In the genomic region with DNA sequence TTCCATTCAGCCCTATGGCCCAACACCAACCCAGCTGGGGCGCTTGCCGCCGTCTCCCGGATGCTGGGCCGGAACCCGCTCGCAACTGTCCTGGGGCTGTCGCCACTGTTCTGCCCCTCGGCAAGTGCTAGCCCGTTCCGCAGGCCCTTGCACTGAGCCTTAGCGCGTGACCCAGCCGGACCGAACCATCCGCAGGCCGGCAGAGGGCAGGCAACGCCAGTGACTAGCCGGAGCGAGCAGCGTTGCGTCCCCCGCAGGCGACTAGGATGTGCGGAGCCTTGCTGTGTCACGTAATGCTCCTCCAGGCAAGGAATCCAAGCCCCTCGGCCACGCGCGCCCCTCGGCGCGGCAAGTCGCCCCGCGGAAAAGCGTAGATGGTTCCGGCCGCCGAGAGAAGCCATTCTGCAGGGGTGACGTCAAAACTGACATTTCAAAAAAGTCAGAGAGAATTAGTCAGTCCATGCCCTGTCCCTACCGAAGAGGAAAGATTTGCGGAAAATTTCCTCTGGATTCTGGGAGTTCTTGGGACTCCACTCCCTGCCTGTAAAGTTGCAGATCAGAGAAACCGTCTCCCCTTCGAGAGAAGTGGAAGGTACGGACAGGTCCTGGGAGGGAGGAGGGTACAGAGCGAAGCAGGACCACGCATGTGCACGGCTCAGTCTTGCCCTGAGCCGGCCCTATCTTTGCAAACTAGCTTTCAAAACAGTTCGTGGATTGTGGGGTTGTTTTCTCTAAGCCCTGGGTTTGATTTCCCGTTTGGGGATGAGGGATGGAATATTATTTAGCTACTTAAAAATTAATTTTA, we compare ENCODE assay signal across 8 mouse cellular contexts. TPM values are rescaled to one million over a fixed set of nuclear protein-coding genes. Genes with fewer than 3 reads are reported as not detected.
DNase-seq lines count a peak whose midpoint lies in the region; ATAC-seq lines count a peak whose summit lies in the region.

Gene Flcn (minus strand): TSS at position 347 of the 805 bp plus-strand sequence.

- peaks cover 55% of the 10 kb centered on the region for H3K36me3 ChIP-seq in megakaryocyte, embryonic 14.5 days (replicated peaks; ENCODE audit: low read length)

- peaks cover 71% of the 10 kb centered on the region for H3K4me1 ChIP-seq in megakaryocyte, embryonic 14.5 days

- H3K9me3 ChIP-seq in megakaryocyte, embryonic 14.5 days, result no peaks in the 10 kb centered on the region

- DNase-seq in ZHBTc4 (ENCODE audit: low read depth, low spot score), result peak; percentile 93
- peak; percentile 74 to 78 for DNase-seq in gastrocnemius, adult 8-10 months (ENCODE audit: low spot score in 2 of 2)
- peak; percentile 83 for DNase-seq in hindlimb bud, embryonic 11.5 days (ENCODE audit: extremely low spot score, low read depth, low spot score)
- DNase-seq in left cerebral cortex, adult 8-10 months (ENCODE audit: low spot score in 2 of 2), result peak; percentile 77 to 83
- peak; percentile 88 to 89 for DNase-seq in right cerebral cortex, postnatal 10 days (ENCODE audit: low spot score in 2 of 2)
- peak; percentile 74 for DNase-seq in urinary bladder, postnatal 25 days (ENCODE audit: low spot score)

- H3K4me3 ChIP-seq in megakaryocyte, embryonic 14.5 days (replicated peaks), result peak within 1 kb of the TSS; percentile 93

- H3K27me3 ChIP-seq in megakaryocyte, embryonic 14.5 days (replicated peaks), result no peaks in the 10 kb centered on the region

- peak; percentile 76 for ATAC-seq in common myeloid progenitor, adult 5-6 weeks (replicated peaks; ENCODE audit: low read depth, poor library complexity, severe bottlenecking)

RNA-seq across cellular contexts. Expression of gene Flcn, which starts in this region (rescaled TPM):
- total RNA-seq in common myeloid progenitor, adult 5-6 weeks (2017), result 18.0 and 18.4 TPM in 2 replicates
- total RNA-seq in gastrocnemius, adult 8-10 months (2022), result 10 to 100 TPM; 40.1 to 65.3 (median 43.4) TPM
- total RNA-seq in left cerebral cortex, adult 8-10 months (2022), result 10 to 100 TPM; 47.2 to 49.1 (median 47.6) TPM
- polyA plus RNA-seq in megakaryocyte, embryonic 14.5 days (2012; ENCODE audit: insufficient read depth, low replicate concordance), result 12.2 and 19.0 TPM in 2 replicates

Comparison
In these comparisons a context has a peak if more than half of its experiments do, and no peak if none do; other contexts are left out.
1. Peak in every context shown above with its lines: DNase-seq, ATAC-seq and H3K4me3 ChIP-seq.